Mouse (Mus musculus) midbrain, embryonic 12.5 days (tissue): ENCODE measurements around the gene Col2a1. TPM values are rescaled to one million over a fixed set of nuclear protein-coding genes. Genes with fewer than 3 reads are reported as not detected.

ENCODE experiments used
- ATAC-seq: fragments of 200-750 bp; cut with Nextera tagmentation; 2 replicates; pipeline ENCODE4 v1.8.0; 2017; ENCODE audit warnings: low read depth, moderate TSS enrichment, moderate library complexity; ENCODE audit not compliant: low FRiP score
- H3K27ac ChIP-seq: fragments of 300-500 bp; sonication (generic); replicated peaks from 2 replicates; pipeline ENCODE4 v1.5.1; 2016; ENCODE audit warnings: mild to moderate bottlenecking
- H3K27me3 ChIP-seq: fragments of 300-500 bp; sonication (generic); 2 replicates; pipeline ENCODE4 v1.6.1; 2016; ENCODE audit warnings: mild to moderate bottlenecking
- H3K36me3 ChIP-seq: fragments of 300-500 bp; sonication (generic); 2 replicates; pipeline ENCODE4 v1.6.1; 2016
- H3K4me1 ChIP-seq: fragments of 300-500 bp; sonication (generic); 2 replicates; pipeline ENCODE4 v1.6.1; 2016
- H3K4me2 ChIP-seq: fragments of 300-500 bp; sonication (generic); replicated peaks from 2 replicates; pipeline ENCODE4 v1.6.1; 2016; ENCODE audit warnings: mild to moderate bottlenecking, moderate library complexity
- H3K4me3 ChIP-seq: fragments of 300-500 bp; sonication (generic); 2 replicates; pipeline ENCODE4 v1.5.1; 2016; ENCODE audit warnings: mild to moderate bottlenecking
- H3K9ac ChIP-seq: fragments of 300-500 bp; sonication (generic); replicated peaks from 2 replicates; pipeline ENCODE4 v1.6.1; 2016; ENCODE audit warnings: mild to moderate bottlenecking, moderate library complexity
- H3K9me3 ChIP-seq: fragments of 300-500 bp; sonication (generic); 2 replicates; pipeline ENCODE4 v1.6.1; 2016; ENCODE audit warnings: mild to moderate bottlenecking
- WGBS: fragments of 180-500 bp; shearing (Covaris S2); methylation state at CpG from one replicate; pipeline ENCODE4 v1.1.7; 2016; 5-methylcytosine and 5-hydroxymethylcytosine counted together
- polyA plus RNA-seq: library from polyadenylated mRNA; unstranded; fragments of >200 nt; fragmentation: Nextera tagmentation; extraction: Ambion mirVana; gene quantifications from 2 replicates; pipeline ENCODE4 v1.2.1, GENCODE M21; 2016

Gene Col2a1
- polyA plus RNA-seq, 1 experiment from 2014 or later, result 194 TPM

DNA sequence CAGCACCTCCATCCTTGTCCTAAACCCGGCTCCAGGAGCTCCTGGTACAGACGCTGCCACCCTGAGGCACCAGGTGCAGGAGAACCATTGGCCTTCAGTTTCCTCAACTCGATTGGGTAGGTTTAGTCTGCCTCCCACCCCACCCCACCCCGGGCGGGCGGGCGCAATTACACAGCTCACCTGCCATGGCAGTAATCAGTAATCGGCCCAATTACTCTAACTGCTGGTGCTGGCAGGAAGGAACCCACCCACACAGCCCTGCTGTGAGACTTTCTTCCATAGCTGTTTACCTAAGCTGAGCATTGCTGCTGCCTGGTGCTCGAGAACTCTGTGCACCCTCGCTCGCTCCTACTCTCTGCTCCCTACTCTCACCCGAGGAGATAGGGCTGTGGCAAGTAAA, 72.1 kb downstream of the Col2a1 start:
- ATAC-seq, result no peak
- 89% methylated on average over 12 of the region's 12 CpGs for WGBS

DNA sequence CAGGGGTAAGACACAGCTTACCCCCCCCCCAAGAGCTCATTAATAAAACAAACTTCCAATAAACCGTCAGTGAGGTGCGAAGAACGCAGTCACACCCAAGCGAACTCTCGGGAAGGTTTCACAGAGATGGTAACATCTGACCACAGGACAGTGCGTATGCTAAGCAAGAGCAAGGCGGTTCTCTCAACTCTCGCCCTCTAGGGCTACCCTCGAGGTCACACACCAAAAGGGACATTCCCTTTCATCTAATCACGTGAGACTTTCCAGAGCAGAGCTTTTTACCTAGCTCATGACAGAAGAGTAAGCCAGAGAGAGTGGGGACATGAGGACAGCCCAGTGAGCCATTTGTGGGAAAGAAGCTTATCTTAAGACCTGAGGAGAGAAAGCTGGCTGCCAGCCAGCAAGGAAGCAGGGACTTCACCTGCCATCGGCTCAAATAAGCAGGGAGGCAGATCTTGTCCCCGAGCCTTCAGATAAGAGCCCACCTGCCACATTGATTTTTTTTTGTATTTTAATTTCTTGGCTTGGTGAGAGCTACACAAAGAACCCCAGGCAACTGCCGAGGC, 75.2 kb downstream of the Col2a1 start:
- Histone ChIP-seq H3K4me1 (no peaks in the 10 kb centered on the region), H3K4me3 (no peak overlapping the region), H3K27ac (no peak overlapping the region), H3K27me3 (no peaks in the 10 kb centered on the region), H3K9me3 (no peaks in the 10 kb centered on the region), H3K9ac (no peak overlapping the region), H3K4me2 (no peak overlapping the region), H3K36me3 (no peaks in the 10 kb centered on the region)
- ATAC-seq, result no peak
- 70% methylated on average over 13 of the region's 13 CpGs for WGBS

More for the DNA sequence above, 72.1 kb downstream of the Col2a1 start:
- no peak overlapping the region for H3K9ac ChIP-seq
- H3K27me3 ChIP-seq, result no peaks in the 10 kb centered on the region
- H3K36me3 ChIP-seq, result no peaks in the 10 kb centered on the region
- no peak overlapping the region for H3K27ac ChIP-seq
- H3K4me3 ChIP-seq, result no peak overlapping the region
- no peak overlapping the region for H3K4me2 ChIP-seq
- no peaks in the 10 kb centered on the region for H3K9me3 ChIP-seq
- H3K4me1 ChIP-seq, result no peaks in the 10 kb centered on the region

DNA sequence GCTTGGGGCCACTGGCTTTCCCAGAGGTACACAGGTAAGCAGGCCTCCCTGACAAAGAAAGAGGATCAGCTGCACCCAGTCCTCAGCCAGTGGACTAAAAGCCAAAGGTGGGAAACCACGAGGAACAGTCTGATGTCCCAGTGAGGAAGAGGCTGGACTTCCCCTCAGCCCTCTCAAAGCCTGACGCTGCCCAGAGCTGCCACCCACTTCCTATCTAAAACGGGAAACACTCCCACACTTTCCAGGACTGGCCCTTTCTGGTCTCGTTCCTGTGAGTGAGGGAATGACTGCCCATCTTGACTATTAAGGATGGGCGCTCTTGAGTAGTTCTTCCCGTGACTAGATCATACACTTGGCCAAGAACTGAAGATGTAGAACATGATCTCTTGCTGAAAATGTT, 76.7 kb downstream of the Col2a1 start:
- Histone ChIP-seq H3K9me3 (no peaks in the 10 kb centered on the region), H3K4me1 (no peaks in the 10 kb centered on the region), H3K4me3 (no peak overlapping the region), H3K27ac (no peak overlapping the region), H3K27me3 (no peaks in the 10 kb centered on the region), H3K4me2 (no peak overlapping the region), H3K36me3 (no peaks in the 10 kb centered on the region), H3K9ac (no peak overlapping the region)
- no peak for ATAC-seq
- 87% methylated on average over 6 of the region's 6 CpGs for whole genome bisulfite sequencing

DNA sequence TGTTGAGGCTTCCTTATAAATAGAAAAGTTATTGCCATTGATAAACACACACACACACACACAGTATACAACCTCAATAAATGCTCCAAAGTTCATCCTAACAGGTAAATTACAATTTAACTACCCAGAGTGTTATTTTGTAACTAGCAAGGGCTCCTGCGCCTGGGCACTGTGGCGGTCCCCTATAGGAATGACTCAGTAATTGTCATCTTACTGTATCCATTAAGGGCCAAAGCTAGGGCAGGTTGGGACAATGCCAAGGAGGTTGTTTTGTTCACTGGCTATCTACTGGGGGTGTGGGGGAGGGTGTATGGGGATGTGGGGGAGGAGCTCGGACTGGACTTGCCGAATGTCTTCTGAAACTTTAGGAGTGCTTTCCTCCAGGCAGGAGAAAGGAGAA, 77.5 kb downstream of the Col2a1 start:
- no peaks in the 10 kb centered on the region for H3K36me3 ChIP-seq
- no peak overlapping the region for H3K4me3 ChIP-seq
- H3K27me3 ChIP-seq, result no peaks in the 10 kb centered on the region
- H3K4me2 ChIP-seq, result no peak overlapping the region
- ATAC-seq, result no peak
- 70% methylated on average over 4 of the region's 4 CpGs for WGBS
- no peaks in the 10 kb centered on the region for H3K4me1 ChIP-seq
- no peak overlapping the region for H3K27ac ChIP-seq
- no peak overlapping the region for H3K9ac ChIP-seq
- no peaks in the 10 kb centered on the region for H3K9me3 ChIP-seq

Other genes with a start within 250 kb of the Col2a1 start
- gene Rapgef3, start 236.7 kb downstream of the Col2a1 start, polyA plus RNA-seq, result 8.0 and 8.6 TPM in 2 replicates
- gene Slc48a1, start 226.2 kb downstream of the Col2a1 start, polyA plus RNA-seq, result 37.8 and 42.0 TPM in 2 replicates
- 24.8 and 29.9 TPM in 2 replicates for gene Hdac7, start 160.2 kb downstream of the Col2a1 start, polyA plus RNA-seq
- 0.24 TPM in 1 of 2 replicates, not detected in the other for gene Vdr, start 94.1 kb downstream of the Col2a1 start, polyA plus RNA-seq
- gene Tmem106c, start 40.5 kb downstream of the Col2a1 start, polyA plus RNA-seq, result 52.8 and 58.2 TPM in 2 replicates
- 52.1 and 54.8 TPM in 2 replicates for gene Pfkm, start 87.9 kb upstream of the Col2a1 start, polyA plus RNA-seq
- 41.4 and 41.6 TPM in 2 replicates for gene Senp1, start 89.0 kb upstream of the Col2a1 start, polyA plus RNA-seq
- gene Asb8, start 160.9 kb upstream of the Col2a1 start, polyA plus RNA-seq, result 42.5 and 45.0 TPM in 2 replicates
- gene Ccdc184, start 162.5 kb upstream of the Col2a1 start, polyA plus RNA-seq, result 23.3 and 23.4 TPM in 2 replicates
- gene Olfr288, start 190.8 kb upstream of the Col2a1 start, polyA plus RNA-seq, result not detected in 2 replicates
- not detected in 2 replicates for gene Gm44579, start 216.3 kb upstream of the Col2a1 start, polyA plus RNA-seq
- gene Olfr287, start 216.4 kb upstream of the Col2a1 start, polyA plus RNA-seq, result not detected in 2 replicates
- gene Olfr286, start 229.8 kb upstream of the Col2a1 start, polyA plus RNA-seq, result not detected in 2 replicates